Mouse (Mus musculus) cerebellum, postnatal 25 days (tissue): Measurements from ENCODE around the gene Gm28048.

Source experiments
- DNase-seq, 2 experiments: peaks; one replicate each; pipeline ENCODE4 v3.0.0; 2021; ENCODE audit warnings: mixed read lengths in 2 of 2

Gene Gm28048

DNA sequence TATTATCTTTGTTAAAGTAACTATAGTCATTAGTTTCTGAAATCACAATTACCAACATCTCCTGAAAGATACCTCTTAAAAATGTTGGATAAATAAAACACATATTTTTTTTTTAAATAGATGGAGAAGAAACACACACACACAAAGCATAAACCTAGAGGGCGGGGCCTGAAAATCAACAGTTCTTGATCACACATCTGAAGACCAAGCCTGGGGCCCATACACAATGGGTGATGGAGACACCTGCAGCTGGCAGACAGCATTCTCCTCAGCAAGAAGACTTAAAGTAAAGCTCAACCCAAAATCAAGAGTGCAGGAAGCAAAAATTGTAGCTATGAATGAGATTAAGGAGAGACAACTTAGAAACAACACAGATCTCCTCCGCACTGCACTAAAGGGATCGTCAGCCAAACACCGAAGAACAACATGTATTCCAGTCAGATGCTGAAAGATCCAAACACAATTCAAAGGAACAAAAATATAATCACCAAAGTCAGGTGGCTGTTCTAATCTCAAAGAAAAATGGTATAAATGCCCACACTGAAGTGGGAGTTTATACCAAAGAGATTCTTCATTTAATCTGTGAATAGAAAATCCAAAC is 44.1 kb downstream of the Gm28048 start:
- no peak for DNase-seq

DNA sequence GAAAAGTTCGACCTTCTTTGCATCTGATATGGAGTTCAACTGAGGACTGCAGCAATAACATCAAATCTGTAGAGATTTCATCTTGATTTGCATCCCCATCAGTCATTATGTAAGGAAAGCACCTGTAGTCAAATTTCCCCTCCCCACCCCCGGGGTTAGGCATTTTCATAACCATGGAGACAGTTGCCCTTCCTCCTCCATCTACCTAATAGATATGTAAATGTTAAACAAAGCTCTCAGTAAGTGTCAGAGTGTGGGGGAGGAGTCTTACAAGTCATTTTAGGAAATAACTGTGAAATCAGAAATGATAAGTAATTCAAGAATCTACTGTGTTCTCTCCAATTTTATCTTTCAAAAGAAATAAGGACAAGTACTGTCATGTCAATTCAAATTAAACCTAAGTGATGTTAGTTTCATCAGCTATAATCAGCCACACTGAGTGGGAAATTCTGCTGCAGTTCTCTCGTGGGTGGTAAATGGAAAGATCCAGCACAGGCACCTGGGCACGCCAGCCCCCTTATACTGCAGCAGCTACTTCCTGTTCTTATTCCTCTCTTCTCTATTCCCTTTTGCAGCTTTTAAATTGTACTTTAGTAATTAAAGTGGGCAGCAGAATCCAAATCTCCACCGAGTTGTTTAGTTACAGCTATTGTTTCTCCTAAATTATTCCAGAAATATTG is 45.3 kb downstream of the Gm28048 start:
- no peak for DNase-seq

DNA sequence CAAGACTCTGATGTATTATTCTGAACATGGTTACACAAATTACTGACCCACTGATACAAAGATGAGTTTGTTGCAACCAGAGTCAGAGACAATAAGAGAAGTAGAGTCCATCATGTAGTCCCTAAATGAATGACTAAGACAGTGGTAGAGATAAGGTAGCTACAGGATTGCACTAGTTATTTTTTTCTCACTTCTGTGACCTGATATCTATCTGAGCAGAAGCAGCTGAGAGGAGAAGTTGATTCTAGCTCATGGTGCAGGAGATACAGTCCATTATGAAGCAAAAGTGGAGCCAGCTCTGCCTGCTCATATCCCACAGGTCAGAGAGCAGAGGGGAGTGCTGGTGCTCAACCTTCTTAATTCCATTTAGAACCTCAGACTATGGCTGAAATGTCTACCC is 49.7 kb downstream of the Gm28048 start:
- no peak for DNase-seq

GRCm38 (mm10) chr11:22931320-22931905 is 50.5 kb downstream of the Gm28048 start:
- no peak for DNase-seq

DNA sequence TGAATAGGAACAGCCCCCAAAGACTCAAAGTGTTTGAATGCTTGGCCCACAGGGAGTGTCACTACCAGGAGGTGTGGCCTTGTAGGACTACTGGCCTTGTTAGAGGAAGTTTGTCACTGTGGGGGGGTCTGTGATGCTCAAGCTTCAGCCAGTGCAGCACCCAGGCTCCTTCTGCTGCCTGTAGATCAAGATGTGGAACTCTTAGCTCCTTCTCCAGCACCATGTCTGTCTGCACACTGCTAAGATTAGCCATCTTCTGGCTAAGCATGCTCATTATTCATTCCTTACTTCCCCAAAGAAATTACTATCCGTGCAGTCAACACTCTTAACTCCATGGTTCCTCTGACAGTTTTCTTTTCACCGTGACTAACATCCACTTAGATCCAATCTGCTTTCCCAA is 51.8 kb downstream of the Gm28048 start:
- DNase-seq, result no peak

GRCm38 (mm10) chr11:22928586-22929169 is 53.2 kb downstream of the Gm28048 start:
- DNase-seq, result no peak

- DNase-seq, result no peak
Observed at GRCm38 (mm10) chr11:22923606-22924005, 58.3 kb downstream of the Gm28048 start.

GRCm38 (mm10) chr11:22922546-22922945 is 59.3 kb downstream of the Gm28048 start:
- DNase-seq, result no peak

DNA sequence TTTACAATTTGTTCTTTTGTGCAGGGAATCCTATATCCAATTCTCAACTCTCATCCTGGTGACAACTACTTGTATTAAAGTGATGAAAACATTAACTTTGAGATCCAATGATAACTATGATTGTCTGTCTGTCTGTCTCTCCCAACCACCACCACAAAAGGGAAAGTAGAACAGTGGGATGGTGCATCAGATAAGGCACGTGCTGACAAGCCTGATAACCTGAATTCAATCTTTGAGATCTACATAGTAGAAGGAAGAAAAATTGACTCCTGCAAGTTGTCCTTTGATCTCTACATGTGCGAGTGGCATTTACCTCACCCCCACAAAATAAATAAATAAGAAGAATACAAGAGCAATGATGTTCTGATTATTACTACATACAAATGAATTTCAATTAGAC is 62.6 kb downstream of the Gm28048 start:
- DNase-seq, result no peak

DNA sequence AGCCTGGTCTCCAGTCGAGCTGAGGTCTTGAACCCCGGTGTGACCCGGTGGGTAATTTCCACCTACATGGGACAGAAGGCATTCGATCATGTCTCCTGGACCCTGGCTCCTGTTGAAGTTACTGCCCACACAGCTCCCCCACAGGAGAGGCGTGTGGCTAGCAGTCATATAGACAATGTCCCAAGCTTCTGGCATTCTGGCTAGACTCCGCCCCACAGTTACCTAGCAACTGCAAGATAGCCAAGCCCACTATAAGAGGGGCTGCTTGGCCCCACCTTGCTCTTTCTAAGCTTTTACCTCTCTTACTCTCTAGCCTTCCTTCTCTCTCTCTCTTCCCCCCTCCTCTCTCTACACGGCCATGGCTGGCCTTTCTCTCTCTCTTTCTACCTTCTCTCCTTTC is 64.1 kb downstream of the Gm28048 start:
- DNase-seq, result no peak

DNA sequence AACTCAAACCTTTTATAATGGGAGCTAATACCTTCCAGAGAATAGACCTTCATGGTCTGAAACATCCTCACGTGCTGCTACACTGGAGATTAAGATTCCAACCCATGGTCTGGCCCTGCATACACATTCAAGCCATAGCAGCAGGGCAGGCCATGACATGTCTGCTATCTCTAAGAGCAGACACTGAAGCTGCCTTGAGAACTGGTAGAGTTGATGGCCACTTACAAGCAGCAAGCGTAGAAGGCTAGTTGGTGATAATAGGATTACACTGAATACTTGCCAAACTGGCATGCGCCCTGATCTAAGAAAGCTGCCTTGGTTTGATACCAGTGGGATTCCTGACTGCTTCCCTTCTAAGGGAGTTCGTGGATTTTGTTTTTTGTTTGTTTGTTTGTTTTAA is 68.1 kb downstream of the Gm28048 start:
- DNase-seq, result no peak

DNA sequence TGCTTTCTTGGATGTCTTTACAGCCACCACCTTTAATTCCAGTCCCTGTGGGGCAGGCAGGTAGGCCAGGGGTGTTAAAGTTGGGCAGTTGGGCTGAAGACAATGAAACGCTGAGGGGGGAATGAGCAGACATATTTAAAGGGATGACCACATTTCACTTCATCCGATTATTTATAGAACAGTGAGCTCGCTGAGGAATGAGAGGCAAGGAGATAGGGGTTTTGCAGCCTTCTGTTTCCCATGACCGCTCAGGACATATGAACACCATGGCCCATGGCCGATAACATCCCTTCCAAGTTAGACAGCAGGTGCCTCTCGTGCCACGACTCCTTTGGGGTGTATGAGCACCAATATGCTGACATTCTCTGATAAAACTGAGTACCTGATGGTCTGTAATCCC is 70.1 kb downstream of the Gm28048 start:
- no peak for DNase-seq

- no peak for DNase-seq
Observed at GRCm38 (mm10) chr11:22906453-22906865, 75.4 kb downstream of the Gm28048 start.

GRCm38 (mm10) chr11:22902923-22903322 is 79.0 kb downstream of the Gm28048 start:
- no peak for DNase-seq

DNA sequence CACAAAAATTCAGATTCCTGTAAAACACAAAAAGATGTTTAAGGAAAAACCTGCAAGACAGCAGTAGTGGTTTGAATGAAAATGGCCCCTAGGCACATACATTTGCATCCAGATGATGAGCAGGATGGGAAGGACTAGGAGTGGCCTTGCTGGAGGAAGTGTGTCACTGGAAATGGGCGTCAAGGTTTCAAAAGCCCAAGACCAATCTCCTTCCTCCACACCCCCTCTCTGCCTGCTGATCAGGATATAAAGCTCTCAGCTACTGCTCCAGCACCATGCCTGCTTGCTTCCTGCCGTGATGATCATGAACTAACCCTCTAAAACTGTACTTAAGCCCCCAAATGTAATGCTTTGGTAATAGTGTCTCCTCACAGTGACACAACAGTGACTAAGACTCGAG is 81.8 kb downstream of the Gm28048 start:
- DNase-seq, result no peak

DNA sequence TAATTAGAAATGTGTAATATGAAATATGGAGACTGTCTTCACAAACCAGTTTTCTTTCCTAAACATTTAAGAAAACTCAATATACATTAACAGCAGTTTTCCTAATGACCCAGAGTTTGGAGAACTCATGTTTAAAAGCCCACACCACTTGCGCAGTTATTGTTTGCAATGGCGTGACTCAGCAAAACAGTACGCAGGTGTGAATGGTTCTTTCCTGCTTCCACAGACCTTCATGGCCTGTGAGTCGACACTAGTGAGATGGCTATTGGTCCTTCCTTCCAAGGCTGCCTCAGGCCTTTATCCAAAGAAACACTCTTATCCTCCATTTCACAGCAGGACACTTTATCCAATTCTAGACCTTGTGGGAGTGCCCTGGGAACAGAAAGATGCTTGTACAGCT is 84.2 kb downstream of the Gm28048 start:
- no peak for DNase-seq

- DNase-seq, result no peak
Observed at GRCm38 (mm10) chr11:22897127-22897526, 84.8 kb downstream of the Gm28048 start.

DNA sequence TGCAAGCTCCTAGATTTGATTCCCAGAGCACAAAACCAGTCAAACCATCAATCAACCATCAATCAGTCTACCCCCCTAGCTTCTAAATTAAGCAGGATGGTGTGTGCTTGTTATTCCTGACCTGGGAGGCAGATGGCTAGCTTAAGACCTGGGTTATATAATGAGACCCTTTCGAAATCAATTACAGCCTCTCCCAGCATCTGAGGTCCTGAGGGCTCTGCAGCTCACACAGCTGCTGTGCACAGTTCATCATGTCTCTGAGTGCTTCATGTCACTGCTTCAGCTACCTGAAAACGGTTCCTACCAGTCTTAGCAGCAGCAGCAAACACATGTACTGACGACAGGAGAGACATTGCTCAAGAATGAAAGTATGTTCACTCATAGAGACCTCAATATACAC is 88.8 kb downstream of the Gm28048 start:
- DNase-seq, result no peak

- DNase-seq, result no peak
Observed at GRCm38 (mm10) chr11:22892466-22892865, 89.4 kb downstream of the Gm28048 start.

DNA sequence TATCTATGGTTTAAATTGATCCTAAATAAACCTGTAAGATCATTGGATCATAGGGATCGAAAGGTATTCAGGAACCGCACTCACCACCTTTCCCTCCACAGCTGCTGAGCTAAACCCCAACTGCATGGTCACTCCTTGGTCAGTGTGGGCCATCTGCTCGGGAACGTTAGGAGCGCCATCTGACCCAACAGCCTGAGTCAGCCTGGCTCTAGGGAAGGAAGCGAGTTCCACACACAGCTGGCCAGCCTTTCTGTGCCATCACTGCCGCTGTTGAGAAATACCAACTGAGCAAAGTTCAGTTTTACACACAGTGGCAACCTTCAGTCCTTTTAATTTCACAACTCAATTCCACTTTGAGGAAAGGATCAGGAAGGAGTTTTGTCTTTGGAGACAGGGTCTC is 90.0 kb downstream of the Gm28048 start:
- DNase-seq, result no peak

GRCm38 (mm10) chr11:22891242-22891641 is 90.6 kb downstream of the Gm28048 start:
- no peak for DNase-seq

GRCm38 (mm10) chr11:22889224-22889623 is 92.7 kb downstream of the Gm28048 start:
- DNase-seq, result no peak

GRCm38 (mm10) chr11:22886991-22887390 is 94.9 kb downstream of the Gm28048 start:
- no peak for DNase-seq

GRCm38 (mm10) chr11:22885350-22885749 is 96.5 kb downstream of the Gm28048 start:
- DNase-seq, result no peak
